Mouse (Mus musculus) MEL (cell line): ENCODE measurements around the gene Tmub1. TPM values are rescaled to one million over a fixed set of nuclear protein-coding genes. Genes with fewer than 3 reads are reported as not detected.
A peak's percentile ranks its signal among the peaks of the same experiment; 100 is the strongest.

Experiments
- DNase-seq: peaks from one replicate; pipeline ENCODE4 v3.0.0; 2011; ENCODE audit warnings: low read depth, low spot score
- H3K27ac ChIP-seq: 2 replicates; pipeline ENCODE4 v1.5.1; 2012; ENCODE audit warnings: low read depth, mild to moderate bottlenecking, control low read depth, low read length, moderate library complexity; ENCODE audit not compliant: control insufficient read depth
- H3K27me3 ChIP-seq, 2 experiments: fragments of 150-350 bp in 1 of 2; sonication (generic) in 1 of 2; 2 replicates each; pipeline ENCODE4 v1.6.1; 2012; ENCODE audit warnings: low read length in 2 of 2, mild to moderate bottlenecking in 2 of 2, improper control_type of control experiment in 1 of 2, moderate library complexity in 1 of 2; ENCODE audit not compliant: insufficient read depth in 2 of 2, control insufficient read depth in 1 of 2
- H3K36me3 ChIP-seq, 2 experiments: 2 replicates each; pipeline ENCODE4 v1.6.1; 2012 to 2014; ENCODE audit warnings: low read length in 2 of 2, improper control_type of control experiment in 1 of 2, inconsistent platforms in 1 of 2, mild to moderate bottlenecking in 1 of 2; ENCODE audit not compliant: insufficient read depth in 2 of 2, control insufficient read depth in 1 of 2
- H3K4me1 ChIP-seq, 2 experiments: fragments of 150-350 bp in 1 of 2; sonication (generic) in 1 of 2; 2 replicates each; pipeline ENCODE4 v1.6.1; 2012; ENCODE audit warnings: low read length in 2 of 2, improper control_type of control experiment in 1 of 2, mild to moderate bottlenecking in 1 of 2; ENCODE audit not compliant: insufficient read depth in 2 of 2, control insufficient read depth in 1 of 2
- H3K4me3 ChIP-seq, 2 experiments: fragments of 150-350 bp in 1 of 2; sonication (generic) in 1 of 2; 2 replicates each; pipeline ENCODE4 v1.5.1; 2012; ENCODE audit warnings: low read depth in 2 of 2, low read length in 2 of 2, mild to moderate bottlenecking in 2 of 2, moderate library complexity in 2 of 2, control low read depth in 1 of 2, improper control_type of control experiment in 1 of 2; ENCODE audit not compliant: control insufficient read depth in 1 of 2, insufficient read depth in 1 of 2
- H3K79me2 ChIP-seq: 2 replicates; pipeline ENCODE4 v1.6.1; 2012; ENCODE audit warnings: mild to moderate bottlenecking, low read length, moderate library complexity; ENCODE audit not compliant: control insufficient read depth, poor library complexity, insufficient read depth
- H3K9ac ChIP-seq: 2 replicates; pipeline ENCODE4 v1.6.1; 2012; ENCODE audit warnings: low read depth, mild to moderate bottlenecking, control low read depth, low read length, moderate library complexity; ENCODE audit not compliant: control insufficient read depth, poor library complexity, severe bottlenecking
- H3K9me3 ChIP-seq: fragments of 150-350 bp; sonication (generic); replicated peaks from 2 replicates; pipeline ENCODE4 v1.6.1; 2012; ENCODE audit warnings: mild to moderate bottlenecking, low read length, improper control_type of control experiment, moderate library complexity; ENCODE audit not compliant: insufficient read depth
- EP300 ChIP-seq, 2 experiments: IDR thresholded peaks; 2 replicates each; pipeline ENCODE4 v1.6.1; 2011; ENCODE audit warnings: improper control_type of control experiment in 2 of 2, low read length in 2 of 2, low read depth in 1 of 2, mild to moderate bottlenecking in 1 of 2
- ETS1 ChIP-seq: IDR thresholded peaks from 2 replicates; pipeline ENCODE4 v1.6.1; 2012; ENCODE audit warnings: low read depth, mild to moderate bottlenecking, inconsistent platforms, low read length, improper control_type of control experiment, moderate library complexity
- GABPA ChIP-seq: IDR thresholded peaks from 2 replicates; pipeline ENCODE4 v1.6.1; 2012; ENCODE audit warnings: low read depth, mild to moderate bottlenecking, inconsistent platforms, low read length, improper control_type of control experiment, moderate library complexity
- GATA1 ChIP-seq: IDR thresholded peaks from 2 replicates; pipeline ENCODE4 v1.6.1; 2011; ENCODE audit warnings: low read depth, low read length, improper control_type of control experiment
- HCFC1 ChIP-seq: IDR thresholded peaks from 2 replicates; pipeline ENCODE4 v1.6.1; 2012; ENCODE audit warnings: low read depth, mild to moderate bottlenecking, inconsistent platforms, low read length, improper control_type of control experiment, moderate library complexity
- MAX ChIP-seq: IDR thresholded peaks from 2 replicates; pipeline ENCODE4 v1.6.1; 2011; ENCODE audit warnings: low read length, improper control_type of control experiment
- MAZ ChIP-seq: IDR thresholded peaks from 2 replicates; pipeline ENCODE4 v1.6.1; 2012; ENCODE audit warnings: low read depth, mild to moderate bottlenecking, inconsistent platforms, low read length, improper control_type of control experiment
- MYB ChIP-seq: IDR thresholded peaks from 2 replicates; pipeline ENCODE4 v1.6.1; 2011; ENCODE audit warnings: mild to moderate bottlenecking, low read depth, low read length, improper control_type of control experiment
- MYC ChIP-seq: IDR thresholded peaks from 2 replicates; pipeline ENCODE4 v1.6.1; 2011; ENCODE audit warnings: low read depth, mild to moderate bottlenecking, low read length, improper control_type of control experiment, moderate library complexity
- NELFE ChIP-seq: IDR thresholded peaks from 2 replicates; pipeline ENCODE4 v1.6.1; 2011; ENCODE audit warnings: low read depth, low read length, improper control_type of control experiment
- NRF1 ChIP-seq: IDR thresholded peaks from 2 replicates; pipeline ENCODE4 v1.6.1; 2014; ENCODE audit warnings: low read depth, mild to moderate bottlenecking, inconsistent platforms, low read length, improper control_type of control experiment, moderate library complexity; ENCODE audit not compliant: poor library complexity, insufficient read depth, severe bottlenecking
- POLR2A ChIP-seq, 2 experiments: IDR thresholded peaks; 2 replicates each; pipeline ENCODE4 v1.6.1; 2011 to 2012; ENCODE audit warnings: low read length in 2 of 2, mild to moderate bottlenecking in 2 of 2, control low read depth in 1 of 2, improper control_type of control experiment in 1 of 2, low read depth in 1 of 2, moderate library complexity in 1 of 2; ENCODE audit not compliant: control insufficient read depth in 1 of 2, insufficient read depth in 1 of 2, poor library complexity in 1 of 2
- TAL1 ChIP-seq: IDR thresholded peaks from 2 replicates; pipeline ENCODE4 v1.6.1; 2012; ENCODE audit warnings: mild to moderate bottlenecking, inconsistent platforms, low read length, moderate library complexity, mixed read lengths
- USF1 ChIP-seq: IDR thresholded peaks from 2 replicates; pipeline ENCODE4 v1.6.1; 2014; ENCODE audit warnings: low read depth, mild to moderate bottlenecking, inconsistent platforms, low read length, improper control_type of control experiment, moderate library complexity
- USF2 ChIP-seq, 2 experiments: IDR thresholded peaks; 2 replicates each; pipeline ENCODE4 v1.6.1; 2011 to 2012; ENCODE audit warnings: improper control_type of control experiment in 2 of 2, low read length in 2 of 2, borderline replicate concordance in 1 of 2, inconsistent platforms in 1 of 2, low read depth in 1 of 2, mild to moderate bottlenecking in 1 of 2; ENCODE audit not compliant: insufficient read depth in 1 of 2
- ZNF384 ChIP-seq: IDR thresholded peaks from 2 replicates; pipeline ENCODE4 v1.6.1; 2012; ENCODE audit warnings: low read depth, mild to moderate bottlenecking, inconsistent platforms, low read length, improper control_type of control experiment
- polyA plus RNA-seq, 2 experiments: library from polyadenylated mRNA; stranded (reverse) in 1 of 2; unstranded in 1 of 2; fragments of >175 nt in 1 of 2; fragments of >200 nt in 1 of 2; gene quantifications; 2 replicates each; pipeline versions ENCODE4 v1.2.1 to v1.2.4; 2012; ENCODE audit warnings: low replicate concordance in 2 of 2, low read depth in 1 of 2; ENCODE audit not compliant: insufficient read length in 2 of 2, insufficient read depth in 1 of 2, missing spikeins in 1 of 2
- total RNA-seq: library from RNA; depleted of rRNA; stranded (reverse); fragments of 300-350 nt; gene quantifications from 2 replicates; pipeline ENCODE4 v1.2.3, GENCODE M21; 2012

Gene Tmub1
- total and polyA plus RNA-seq, 3 experiments: 17.8 to 36.0 TPM; not detected in 1

DNA sequence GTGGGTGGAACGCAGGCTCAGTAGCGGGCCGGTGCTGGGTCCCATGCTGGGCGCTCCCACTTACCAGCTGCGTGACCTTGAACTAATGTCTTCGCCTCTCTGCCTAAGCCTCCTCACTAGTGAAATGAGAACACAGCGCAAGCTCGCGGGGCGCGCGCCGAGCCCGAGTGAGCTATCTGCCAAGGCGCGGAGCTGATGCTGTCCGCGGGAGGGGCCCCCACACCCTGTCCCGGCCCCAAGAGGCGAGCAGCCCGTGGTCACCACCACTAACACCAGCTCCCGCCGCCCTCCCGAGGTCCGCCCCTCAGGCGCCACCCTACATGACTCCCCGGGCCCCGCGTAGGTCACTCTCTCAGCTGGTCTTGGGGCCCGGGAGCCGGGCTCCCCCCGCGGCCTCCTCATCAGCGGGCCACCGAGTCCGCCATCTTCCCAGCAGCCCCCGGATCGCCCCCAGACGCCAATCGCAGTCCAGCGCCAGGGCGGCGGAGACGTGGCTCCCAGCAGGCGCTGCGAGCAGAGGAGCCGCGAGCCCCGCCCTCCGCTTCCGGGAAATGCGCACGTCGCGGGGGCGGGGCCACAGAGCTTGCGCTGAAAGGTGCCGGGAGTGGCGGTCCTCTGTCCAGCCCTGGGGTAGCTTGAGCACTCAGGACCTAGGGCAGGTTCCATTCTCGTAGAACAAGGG is 2.8 kb downstream of the Tmub1 start, which contains the start of gene Fastk (continued):
- TF ChIP-seq GATA1: no peak
- 0 out of 2 replicates have a peak, but pooled peaks have one; percentile 47 for TF ChIP-seq MYC
- no peak; the same call in 1 of the 2 replicates for TF ChIP-seq MAX

GRCm38 (mm10) chr5:24443927-24444326 is 3.7 kb downstream of the Tmub1 start:
- no peaks in the 10 kb centered on the region for H3K27me3 ChIP-seq
- peaks cover 0 to 17% of the 10 kb centered on the region in 2 experiments; a peak in 3 of 4 replicates for H3K36me3 ChIP-seq
- peaks cover 6 to 13% of the 10 kb centered on the region in 2 experiments for H3K4me1 ChIP-seq
- no peaks in the 10 kb centered on the region for H3K9me3 ChIP-seq
- peak overlapping the region; percentile 78 to 93 for H3K4me3 ChIP-seq
- DNase-seq: no peak
- peaks cover 14% of the 10 kb centered on the region for H3K79me2 ChIP-seq
- TF ChIP-seq TAL1 (no peak), USF1 (no peak), GABPA (no peak), ZNF384 (no peak), ETS1 (no peak), NRF1 (no peak), USF2 (IDR thresholded peaks at IDR 0.05; ENCODE audit: borderline replicate concordance in 1 of 2, insufficient read depth in 1 of 2, low read depth in 1 of 2, low read length in 2 of 2) (no peak), NELFE (no peak), MYB (no peak)
- H3K27ac ChIP-seq: no peak overlapping the region
- H3K9ac ChIP-seq: peak overlapping the region; percentile 94

GRCm38 (mm10) chr5:24443204-24443603 is 4.5 kb downstream of the Tmub1 start:
- Histone ChIP-seq H3K27ac (no peak overlapping the region), H3K9me3 (no peaks in the 10 kb centered on the region), H3K27me3 (no peaks in the 10 kb centered on the region), H3K79me2 (peaks cover 14% of the 10 kb centered on the region), H3K9ac (no peak overlapping the region), H3K4me1 (peaks cover 6 to 13% of the 10 kb centered on the region in 2 experiments), H3K4me3 (no peak overlapping the region), H3K36me3 (peaks cover 0 to 13% of the 10 kb centered on the region in 2 experiments; a peak in 3 of 4 replicates)
- DNase-seq: no peak
- TF ChIP-seq MAZ (no peak), NELFE (no peak), MYB (no peak), EP300 (IDR thresholded peaks at IDR 0.05; ENCODE audit: low read depth in 1 of 2, low read length in 2 of 2) (no peak), HCFC1 (no peak), POLR2A (IDR thresholded peaks at IDR 0.05; ENCODE audit: control insufficient read depth in 1 of 2, insufficient read depth in 1 of 2, low read depth in 1 of 2, low read length in 2 of 2, poor library complexity in 1 of 2) (0 out of 4 replicates have a peak, but pooled peaks of 1 of the 2 experiments have one; percentile 7)
